Mouse (Mus musculus): ENCODE data around the gene Kcnq1.

DNA sequence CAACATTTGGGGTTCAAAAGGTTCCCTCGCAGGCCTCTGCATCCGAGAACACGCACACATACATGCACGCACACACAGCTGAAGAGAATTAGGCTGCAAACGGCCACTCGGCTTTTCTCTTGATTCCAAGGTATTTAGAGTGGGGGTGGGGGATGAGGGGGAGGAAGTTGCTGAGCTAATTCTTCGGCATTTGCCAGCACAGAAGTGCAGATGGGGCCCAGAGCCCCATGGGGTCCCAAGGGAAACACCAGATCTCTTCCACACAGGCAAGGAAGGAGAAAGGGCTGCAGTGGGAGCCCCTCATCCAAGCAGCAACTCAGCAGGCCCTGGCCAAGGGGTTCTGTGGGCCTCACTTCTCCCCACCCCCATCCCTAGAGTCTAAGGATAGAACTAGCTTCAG lies 193.9 kb downstream of the Kcnq1 start:
- TF ChIP-seq CTCF (IDR thresholded peaks at IDR 0.05; ENCODE audit: low read depth) (no peak), EP300 (IDR thresholded peaks at IDR 0.05; ENCODE audit: low read depth) (no peak)
